Mouse (Mus musculus): ENCODE results near the gene Prkcd.

DNA sequence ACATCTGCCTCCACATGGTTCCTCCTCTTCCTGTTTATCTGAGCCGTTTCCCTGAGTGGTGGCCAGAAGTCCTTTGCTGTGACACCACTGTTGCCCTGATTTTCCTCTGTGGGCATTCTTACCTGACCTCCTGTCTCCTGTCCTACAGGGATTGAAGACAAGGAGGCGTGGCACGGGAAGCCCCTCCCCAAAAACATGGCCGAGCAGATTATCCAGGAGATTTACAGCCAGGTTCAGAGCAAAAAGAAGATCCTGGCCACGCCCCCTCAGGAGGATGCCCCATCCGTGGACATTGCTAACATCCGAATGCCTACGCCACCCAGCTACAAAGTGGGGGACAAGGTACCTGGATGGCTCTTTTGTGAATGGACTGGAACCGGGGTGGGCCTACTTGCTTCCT lies 58.0 kb downstream of the Prkcd start:
- TF ChIP-seq MYOG (IDR thresholded peaks at IDR 0.05; ENCODE audit: control insufficient read depth in 1 of 3, insufficient read depth in 1 of 3, insufficient read length in 2 of 3, low read depth in 2 of 3) (no peak), POLR2A (IDR thresholded peaks at IDR 0.05; ENCODE audit: insufficient read length, low read depth) (no peak), E2F4 (IDR thresholded peaks at IDR 0.05; ENCODE audit: insufficient read depth) (no peak), USF1 (IDR thresholded peaks at IDR 0.05; ENCODE audit: low read depth) (no peak), SRF (IDR thresholded peaks at IDR 0.05; ENCODE audit: control insufficient read depth, insufficient read length, low read depth) (no peak), POLR2AphosphoS2 (IDR thresholded peaks at IDR 0.05; ENCODE audit: insufficient read length, low read depth) (no peak), MYOD1 (IDR thresholded peaks at IDR 0.05; ENCODE audit: control insufficient read depth in 1 of 3, insufficient read length in 2 of 3, low read depth in 2 of 3) (no peak)

Data from myocyte (in vitro differentiated cells).